Mouse (Mus musculus): ENCODE results near the gene Tiam1. TPM values are rescaled to one million over a fixed set of nuclear protein-coding genes. Genes with fewer than 3 reads are reported as not detected.

Tiam1 gene
- total RNA-seq, 2 experiments from 2014 or later = 4.7 to 7.1 TPM

Other genes starting within 250 kb of the Tiam1 start
- 100 to 1,000 TPM; 252 to 260 TPM for gene Sod1, start 77.0 kb upstream of the Tiam1 start, total RNA-seq (2021)
- gene Scaf4, start 140.7 kb upstream of the Tiam1 start, total RNA-seq (2021) = 10 to 100 TPM; 14.4 to 14.9 TPM
- 1 to 10 TPM; 3.1 to 3.7 TPM for gene Hunk, start 242.2 kb upstream of the Tiam1 start, total RNA-seq (2021)

Measured in gastrocnemius, postnatal 14 days (tissue).